Mouse (Mus musculus) left cerebral cortex, adult 11 months (tissue): ENCODE data around the gene Yes1.
"Not testable (repeated sequence)": the region's sequence is repeated elsewhere in the genome, so short reads cannot be mapped to it uniquely, and the experiment has no call there.

Source experiments
- DNase-seq: peaks from one replicate; pipeline ENCODE4 v3.0.0; 2022; ENCODE audit warnings: low spot score

Yes1 gene

GRCm38 (mm10) chr5:32610801-32611340 is at the start of gene Yes1:
Gene Yes1, plus strand, starts transcription at chr5:32611171.
- no peak for DNase-seq

- no peak for DNase-seq
These were observed 46.3 kb upstream of the Yes1 start for GRCm38 (mm10) chr5:32564697-32565096.

GRCm38 (mm10) chr5:32571802-32572201 is 39.2 kb upstream of the Yes1 start:
- DNase-seq, result no peak

GRCm38 (mm10) chr5:32588136-32588535 is 22.8 kb upstream of the Yes1 start:
- peak; percentile 31 for DNase-seq

GRCm38 (mm10) chr5:32593793-32594192 is 17.2 kb upstream of the Yes1 start:
- DNase-seq, result no peak

- no peak for DNase-seq
These were observed 16.6 kb upstream of the Yes1 start for GRCm38 (mm10) chr5:32594358-32594757.

GRCm38 (mm10) chr5:32605911-32606310 is 5.1 kb upstream of the Yes1 start:
- DNase-seq, result no peak

GRCm38 (mm10) chr5:32607776-32608355 is 3.1 kb upstream of the Yes1 start:
- no peak for DNase-seq

GRCm38 (mm10) chr5:32608516-32608915 is 2.5 kb upstream of the Yes1 start:
- DNase-seq, result no peak

- no peak for DNase-seq
These were observed 739 bp upstream of the Yes1 start for GRCm38 (mm10) chr5:32610064-32610800.

GRCm38 (mm10) chr5:32611341-32611961 is 480 bp downstream of the Yes1 start:
- no peak for DNase-seq

GRCm38 (mm10) chr5:32614291-32614690 is 3.3 kb downstream of the Yes1 start:
- no peak for DNase-seq

- DNase-seq, result peak; percentile 67
These were observed 3.7 kb downstream of the Yes1 start for GRCm38 (mm10) chr5:32614691-32615090.

GRCm38 (mm10) chr5:32616489-32616888 is 5.5 kb downstream of the Yes1 start:
- DNase-seq, result not testable (repeated sequence)

GRCm38 (mm10) chr5:32617851-32618250 is 6.9 kb downstream of the Yes1 start:
- DNase-seq, result no peak

- no peak for DNase-seq
These were observed 12.7 kb downstream of the Yes1 start for GRCm38 (mm10) chr5:32623649-32624048.

GRCm38 (mm10) chr5:32624777-32625176 is 13.8 kb downstream of the Yes1 start:
- no peak for DNase-seq

- DNase-seq, result no peak
These were observed 22.2 kb downstream of the Yes1 start for GRCm38 (mm10) chr5:32633185-32633584.

GRCm38 (mm10) chr5:32657386-32657785 is 46.4 kb downstream of the Yes1 start:
- DNase-seq, result no peak

GRCm38 (mm10) chr5:32682475-32682874 is 71.5 kb downstream of the Yes1 start:
- DNase-seq, result no peak

- DNase-seq, result no peak
These were observed 82.4 kb downstream of the Yes1 start for GRCm38 (mm10) chr5:32693411-32693810.

GRCm38 (mm10) chr5:32697208-32697867 is 86.4 kb downstream of the Yes1 start:
- no peak for DNase-seq
